Mouse (Mus musculus) Patski (cell line): Measurements from ENCODE around the gene Rtkn2. TPM values are rescaled to one million over a fixed set of nuclear protein-coding genes. Genes with fewer than 3 reads are reported as not detected.

ENCODE experiments used
- ATAC-seq: fragments of 100-300 bp; one replicate; pipeline ENCODE4 v1.8.0; 2021
- CTCF ChIA-PET: fragments of 350-600 bp; sonication (Branson Sonifier 250); formaldehyde crosslinking; loops from one replicate; lab custom pipeline; 2022; ENCODE audit warnings: inconsistent platforms; lab: Charles Lee
- POLR2A ChIA-PET: fragments of 350-600 bp; sonication (Branson Sonifier 250); formaldehyde crosslinking; loops from one replicate; lab custom pipeline; 2022; ENCODE audit warnings: antibody characterized with exemption, inconsistent platforms; lab: Charles Lee
- DNase-seq: peaks from one replicate; pipeline ENCODE4 v3.0.0-alpha.2; 2011; ENCODE audit warnings: low read depth, low spot score
- H3K27me3 ChIP-seq: fragments of 371-371 bp; one replicate; pipeline ENCODE4 v1.5.1; 2021
- CTCF ChIP-seq: fragments of 100-300 bp; IDR thresholded peaks from one replicate; pipeline ENCODE4 v1.5.1; 2021
- in situ Hi-C: fragments of 300-500 bp; cut with MboI; formaldehyde crosslinking; loops from 3 replicates; pipeline ENCODE4 v1.11.1; 2018; ENCODE audit warnings: low pct_unique_long_range_greater_than_20kb, mixed read lengths
- polyA plus RNA-seq: library from polyadenylated mRNA; unstranded; gene quantifications from one replicate; pipeline ENCODE4 v1.2.3, GENCODE M21; 2021

Rtkn2 gene
- polyA plus RNA-seq, 1 experiment from 2014 or later, result 3.2 TPM

GRCm38 (mm10) chr10:68007103-68007502 is 27.7 kb downstream of the Rtkn2 start:
- no peak for ATAC-seq
- in situ Hi-C loops, result loop anchor here (10.0 kb wide), 1 partner anchor 268 kb away; the partner anchor contains the start of gene Arid5b

GRCm38 (mm10) chr10:68008198-68008955 is 29.0 kb downstream of the Rtkn2 start:
- CTCF ChIA-PET, result interaction anchor here (1.0 to 2.6 kb wide), 4 partner anchors 8 to 80 kb away, joined by 3 to 8 read pairs (median 4); no protein-coding TSS in a partner anchor
- POLR2A ChIA-PET, result interaction anchor here (0.7 kb wide), 1 partner anchor 78 kb away, joined by 3 read pairs; no protein-coding TSS in a partner anchor
- peak; percentile 55 for TF ChIP-seq CTCF
- ATAC-seq (peak; percentile 87), DNase-seq (peak; percentile 79)
- in situ Hi-C loops, result loop anchor here (10.0 kb wide), 1 partner anchor 266 kb away; the partner anchor contains the start of gene Arid5b
- H3K27me3 ChIP-seq, result no peaks in the 10 kb centered on the region

More at GRCm38 (mm10) chr10:68007103-68007502, 27.7 kb downstream of the Rtkn2 start:
- DNase-seq, result no peak
- no peaks in the 10 kb centered on the region for H3K27me3 ChIP-seq
- TF ChIP-seq CTCF, result no peak
- ChIA-PET CTCF (interaction anchor here (1.8 to 2.6 kb wide), 2 partner anchors 8 to 9 kb away, joined by 4 to 8 read pairs; no protein-coding TSS in a partner anchor), POLR2A (interaction anchor here (0.6 kb wide), 1 partner anchor 483 kb away, joined by 3 read pairs; no protein-coding TSS in a partner anchor)

GRCm38 (mm10) chr10:68009301-68009700 is 29.9 kb downstream of the Rtkn2 start:
- ATAC-seq, result no peak
- DNase-seq, result no peak
- in situ Hi-C loops, result loop anchor here (10.0 kb wide), 1 partner anchor 266 kb away; the partner anchor contains the start of gene Arid5b
- ChIA-PET CTCF (no interaction called here), POLR2A (interaction anchor here (0.7 kb wide), 1 partner anchor 77 kb away, joined by 3 read pairs; no protein-coding TSS in a partner anchor)
- H3K27me3 ChIP-seq, result no peaks in the 10 kb centered on the region
- no peak for TF ChIP-seq CTCF

GRCm38 (mm10) chr10:68009867-68010266 is 30.5 kb downstream of the Rtkn2 start:
- no peak for TF ChIP-seq CTCF
- no peaks in the 10 kb centered on the region for H3K27me3 ChIP-seq
- ATAC-seq, result no peak
- CTCF ChIA-PET, result no interaction called here
- DNase-seq, result no peak
- in situ Hi-C loops, result loop anchor here (10.0 kb wide), 1 partner anchor 265 kb away; the partner anchor contains the start of gene Arid5b
- POLR2A ChIA-PET, result no interaction called here

- ChIA-PET POLR2A (no interaction called here), CTCF (interaction anchor here (0.9 to 1.2 kb wide), 2 partner anchors 9 to 19 kb away, joined by 3 to 4 read pairs; no protein-coding TSS in a partner anchor)
- ATAC-seq (no peak), DNase-seq (no peak)
- TF ChIP-seq CTCF, result peak; percentile 75
- in situ Hi-C loops, result no loop called here
- H3K27me3 ChIP-seq, result no peaks in the 10 kb centered on the region
These were observed 33.8 kb downstream of the Rtkn2 start for GRCm38 (mm10) chr10:68013137-68013536.

GRCm38 (mm10) chr10:68020755-68021154 is 41.4 kb downstream of the Rtkn2 start:
- DNase-seq (no peak), ATAC-seq (no peak)
- no peaks in the 10 kb centered on the region for H3K27me3 ChIP-seq
- CTCF ChIA-PET, result no interaction called here
- POLR2A ChIA-PET, result no interaction called here
- TF ChIP-seq CTCF, result no peak
- in situ Hi-C loops, result no loop called here

- no peaks in the 10 kb centered on the region for H3K27me3 ChIP-seq
- ChIA-PET POLR2A (no interaction called here), CTCF (interaction anchor here (1.4 kb wide), 1 partner anchor 10 kb away, joined by 4 read pairs; no protein-coding TSS in a partner anchor)
- in situ Hi-C loops, result no loop called here
- TF ChIP-seq CTCF, result no peak
- ATAC-seq, result no peak
- no peak for DNase-seq
These were observed 46.3 kb downstream of the Rtkn2 start for GRCm38 (mm10) chr10:68025660-68026059.

GRCm38 (mm10) chr10:68028327-68029080 is 49.1 kb downstream of the Rtkn2 start:
- no peak for TF ChIP-seq CTCF
- POLR2A ChIA-PET, result no interaction called here
- no peak for DNase-seq
- ATAC-seq, result no peak
- CTCF ChIA-PET, result no interaction called here
- H3K27me3 ChIP-seq, result no peaks in the 10 kb centered on the region
- in situ Hi-C loops, result no loop called here

- in situ Hi-C loops, result no loop called here
- TF ChIP-seq CTCF, result no peak
- ATAC-seq (no peak), DNase-seq (no peak)
- H3K27me3 ChIP-seq, result no peaks in the 10 kb centered on the region
- CTCF ChIA-PET, result no interaction called here
- POLR2A ChIA-PET, result no interaction called here
These were observed 49.8 kb downstream of the Rtkn2 start for GRCm38 (mm10) chr10:68029081-68029626.

- in situ Hi-C loops, result no loop called here
- H3K27me3 ChIP-seq, result no peaks in the 10 kb centered on the region
- POLR2A ChIA-PET, result no interaction called here
- CTCF ChIA-PET, result no interaction called here
- ATAC-seq (no peak), DNase-seq (no peak)
- no peak for TF ChIP-seq CTCF
These were observed 50.7 kb downstream of the Rtkn2 start for GRCm38 (mm10) chr10:68030027-68030426.
